Mouse (Mus musculus): ENCODE measurements at regions not wholly inside any gene's neighbourhood (a gene's known extent, or its start where the extent isn't known, plus 50 kb on each side); places are given as distances from the start of the nearest gene placed in this dataset.

- no peak for DNase-seq
Observed at GRCm38 (mm10) chr4:32185986-32186385, 52.6 kb upstream of the Bach2 start.

- DNase-seq = no peak
Observed at GRCm38 (mm10) chr4:32187154-32187553, 51.5 kb upstream of the Bach2 start.

GRCm38 (mm10) chr4:32188076-32188475 lies 50.5 kb upstream of the Bach2 start:
- no peak for DNase-seq

- no peak for DNase-seq
Observed at GRCm38 (mm10) chr4:32188752-32189415, 49.7 kb upstream of the Bach2 start.
